Mouse (Mus musculus): ENCODE results near the gene Wdr83os.
"Not testable (repeated sequence)": the region's sequence is repeated elsewhere in the genome, so short reads cannot be mapped to it uniquely, and the experiment has no call there.

The Wdr83os gene

DNA sequence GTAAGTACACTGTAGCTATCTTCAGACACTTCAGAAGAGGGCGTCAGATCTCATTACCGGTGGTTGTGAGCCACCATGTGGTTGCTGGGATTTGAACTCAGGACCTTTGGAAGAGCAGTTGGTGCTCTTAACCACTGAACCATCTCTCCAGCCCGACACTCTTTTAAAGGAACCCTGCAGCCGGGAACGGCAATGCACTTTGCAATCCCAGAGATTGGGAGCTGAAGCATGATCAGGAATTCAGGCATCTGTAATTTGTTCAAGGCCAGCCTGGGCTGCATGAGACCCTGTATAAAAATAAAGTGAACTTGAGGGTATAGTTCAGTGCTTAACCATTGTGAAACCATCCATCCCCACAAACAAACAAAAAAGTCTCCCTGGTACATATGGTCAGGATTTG is 39.7 kb downstream of the Wdr83os start:
- not testable (repeated sequence) for DNase-seq

DNA sequence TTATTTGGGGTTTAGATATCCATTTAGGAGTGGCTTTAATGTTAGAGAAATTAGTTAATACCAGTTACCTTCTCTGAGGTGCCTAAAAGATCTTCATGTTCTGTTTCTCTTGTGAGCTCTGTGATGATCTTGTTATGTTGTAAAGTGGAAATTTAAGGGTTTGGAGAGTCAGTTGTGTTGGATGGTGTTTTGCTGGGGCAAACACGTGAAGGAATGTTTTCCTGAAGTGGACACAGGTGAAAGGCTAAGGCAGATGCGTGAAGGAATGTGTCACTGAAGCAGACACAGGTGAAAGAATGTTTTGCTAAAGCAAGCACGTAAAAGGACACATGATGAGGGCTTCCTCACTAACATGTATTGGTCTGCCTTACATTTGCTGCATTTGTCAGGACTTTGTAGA is 42.5 kb downstream of the Wdr83os start, which contains the start of gene Zfp791:
Gene Zfp791 (minus strand): TSS at position 101 of the 400 bp plus-strand sequence.
- DNase-seq, result no peak

DNA sequence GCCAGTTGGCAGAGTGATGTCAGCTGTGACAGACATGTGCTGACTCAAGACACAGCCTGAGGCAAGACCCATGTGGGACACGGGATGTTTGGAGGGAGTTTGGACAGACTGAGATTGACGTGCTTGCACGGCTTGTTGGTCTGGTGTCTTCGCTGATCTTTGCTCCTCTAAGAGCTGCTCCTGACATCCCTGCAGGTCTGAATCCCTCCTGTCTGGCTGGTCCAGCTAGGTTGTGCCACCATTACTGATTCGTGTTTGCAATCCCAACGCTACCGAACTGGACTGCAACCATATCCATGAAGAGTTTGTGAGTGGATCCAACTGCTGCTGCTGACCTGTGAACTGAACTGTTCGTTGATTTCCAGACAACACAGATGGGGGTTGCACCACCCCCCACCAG is 43.2 kb downstream of the Wdr83os start:
- DNase-seq, result no peak
